Comparison of ENCODE assay signal across 9 mouse cellular contexts in genomic region chr14:43987404-43987803, GRCm38 (mm10). TPM values are rescaled to one million over a fixed set of nuclear protein-coding genes. Genes with fewer than 3 reads are reported as not detected.
A peak's percentile ranks its signal among the peaks of the same experiment; 100 is the strongest.
DNase-seq lines count a peak whose midpoint lies in the region; ATAC-seq and TF ChIP-seq lines count a peak whose summit lies in the region.
"Not testable (repeated sequence)": the region's sequence is repeated elsewhere in the genome, so short reads cannot be mapped to it uniquely, and the experiment has no call there.
"Had no signal": no experiment of that assay in that cellular context is flagged by ENCODE, and none has a peak within 500 bp of the region (broad histone marks: within the 10 kb centered on the region; RNA-seq: fewer than 3 reads in every experiment).

No protein-coding gene starts in this region.

- not testable (repeated sequence) for H3K27me3 ChIP-seq in megakaryocyte, embryonic 14.5 days (replicated peaks)

- H3K27ac ChIP-seq in left cerebral cortex, adult 2 months: not testable (repeated sequence)

- H3K9me3 ChIP-seq in megakaryocyte, embryonic 14.5 days: not testable (repeated sequence)

- peak; percentile 58 for DNase-seq in adipocyte (ENCODE audit: low spot score)
- DNase-seq in gastrocnemius, postnatal 10 days: peak; percentile 64
- peak; percentile 32 for DNase-seq in induced T-regulatory cell, adult 2 months (ENCODE audit: low read depth)
- peak; percentile 71 to 79 for DNase-seq in left cerebral cortex, adult 2 months (ENCODE audit: extremely low spot score in 1 of 2, low spot score in 2 of 2)
- DNase-seq in right cerebral cortex, adult 2 months (ENCODE audit: low spot score in 2 of 2): peak; percentile 83 to 85
- DNase-seq in urinary bladder, postnatal 10 days (ENCODE audit: low spot score): peak; percentile 47

- intact Hi-C loops in left cerebral cortex, adult 2 months (cut with DNase I): not testable (repeated sequence)

- not testable (repeated sequence) for H3K36me3 ChIP-seq in megakaryocyte, embryonic 14.5 days (replicated peaks; ENCODE audit: low read length)

- ATAC-seq in common myeloid progenitor, adult 5-6 weeks (replicated peaks; ENCODE audit: low read depth, poor library complexity, severe bottlenecking): peak; percentile 88

- H3K4me1 ChIP-seq in megakaryocyte, embryonic 14.5 days: not testable (repeated sequence)

- peak; percentile 66 for TF ChIP-seq CTCF in left cerebral cortex, adult 2 months (IDR thresholded peaks at IDR 0.05)

- H3K4me3 ChIP-seq in left cerebral cortex, adult 2 months: not testable (repeated sequence)
- H3K4me3 ChIP-seq in megakaryocyte, embryonic 14.5 days (replicated peaks): peak overlapping the region; percentile 11

RNA-seq across cellular contexts. Expression of gene Ang6, which starts 14.7 kb away (rescaled TPM):
- total RNA-seq in common myeloid progenitor, adult 5-6 weeks (2017): not detected in 2 replicates
- not detected for total RNA-seq in gastrocnemius, postnatal 10 days (2021)
- total RNA-seq in left cerebral cortex, adult 2 months (2021): not detected
- polyA plus RNA-seq in megakaryocyte, embryonic 14.5 days (2012; ENCODE audit: insufficient read depth, low replicate concordance): not detected in 2 replicates
- polyA plus RNA-seq: forebrain, embryonic 16.5 days had no signal

RNA-seq across cellular contexts. Expression of gene Ang5, which starts 30.5 kb away (rescaled TPM):
- total RNA-seq in common myeloid progenitor, adult 5-6 weeks (2017): not detected in 2 replicates
- not detected for total RNA-seq in gastrocnemius, postnatal 10 days (2021)
- not detected for total RNA-seq in left cerebral cortex, adult 2 months (2021)
- polyA plus RNA-seq in megakaryocyte, embryonic 14.5 days (2012; ENCODE audit: insufficient read depth, low replicate concordance): not detected in 2 replicates
- polyA plus RNA-seq: forebrain, embryonic 16.5 days had no signal

Comparison
In these comparisons a context has a peak if more than half of its experiments do, and no peak if none do; other contexts are left out.
1. DNase-seq: peak in every context shown above with its lines; median percentile 84 in right cerebral cortex, adult 2 months; 75 in left cerebral cortex, adult 2 months; 64 in gastrocnemius, postnatal 10 days; 58 in adipocyte; 47 in urinary bladder, postnatal 10 days; 32 in induced T-regulatory cell, adult 2 months.